Mouse (Mus musculus) spleen, adult 18-20 months (tissue): ENCODE results near the gene Kif23.

Experiments used
- DNase-seq, 2 experiments: peaks; one replicate each; pipeline ENCODE4 v3.0.0; 2022; ENCODE audit warnings: mixed read lengths in 2 of 2

Kif23 gene

DNA sequence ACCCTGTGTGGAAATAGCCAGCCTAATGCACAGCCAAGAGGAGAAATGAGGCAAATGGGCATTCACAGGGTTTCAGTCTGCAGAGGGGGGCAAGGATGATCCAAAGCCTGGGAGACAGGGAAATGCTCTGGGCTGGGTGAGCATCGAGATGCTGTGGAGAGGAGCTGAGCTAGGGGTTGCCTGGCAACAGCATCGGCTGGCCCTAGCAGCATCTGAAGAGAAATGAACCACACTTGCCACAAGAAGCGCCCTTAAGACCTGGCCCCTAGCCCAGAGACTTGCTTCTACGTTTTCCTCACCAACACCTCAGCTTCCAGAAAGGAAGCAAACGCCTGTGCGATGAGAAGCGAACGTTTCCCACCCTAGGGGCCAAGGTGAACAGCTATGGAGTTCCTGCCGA is 44.1 kb downstream of the Kif23 start:
- no peak for DNase-seq

DNA sequence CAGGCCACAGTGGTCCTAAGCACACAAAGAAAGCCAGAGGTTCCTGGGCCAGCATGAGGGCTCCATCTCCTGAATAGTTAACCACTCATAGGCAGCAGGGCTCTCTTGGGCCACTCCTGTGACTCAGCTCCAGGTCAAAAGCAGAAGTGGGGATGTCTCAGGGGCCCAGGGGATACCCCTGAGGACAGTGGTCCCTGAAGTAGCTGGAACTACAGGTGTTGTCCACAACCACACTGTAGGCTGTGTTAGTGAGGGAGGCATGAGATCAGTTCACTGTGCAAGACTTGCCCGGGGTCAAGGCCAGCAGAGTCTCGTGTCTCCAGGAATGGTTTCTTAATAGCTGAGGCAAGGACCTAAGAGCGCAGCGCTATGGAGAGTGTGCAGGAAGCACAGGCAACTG is 45.0 kb downstream of the Kif23 start:
- DNase-seq: no peak

DNA sequence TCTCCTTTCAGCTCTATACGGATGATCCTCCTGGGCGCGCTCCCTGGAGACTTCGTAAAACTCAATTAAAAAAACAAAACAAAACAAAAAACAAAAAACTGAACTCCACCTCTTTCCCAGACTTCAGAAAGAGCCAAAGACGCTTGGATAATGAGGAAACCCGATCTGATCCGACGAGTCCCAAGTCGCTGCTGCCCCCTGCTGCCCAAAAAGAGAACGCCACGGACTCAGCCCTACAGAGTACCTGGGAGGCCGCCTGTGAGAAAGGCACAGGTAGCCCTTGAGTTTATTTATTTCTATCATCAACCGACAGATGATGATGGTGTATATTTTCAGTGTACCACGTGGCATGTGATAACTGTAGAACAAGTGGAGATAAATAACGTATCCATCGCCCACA is 46.8 kb downstream of the Kif23 start:
- peak; percentile 53 to 81 for DNase-seq

DNA sequence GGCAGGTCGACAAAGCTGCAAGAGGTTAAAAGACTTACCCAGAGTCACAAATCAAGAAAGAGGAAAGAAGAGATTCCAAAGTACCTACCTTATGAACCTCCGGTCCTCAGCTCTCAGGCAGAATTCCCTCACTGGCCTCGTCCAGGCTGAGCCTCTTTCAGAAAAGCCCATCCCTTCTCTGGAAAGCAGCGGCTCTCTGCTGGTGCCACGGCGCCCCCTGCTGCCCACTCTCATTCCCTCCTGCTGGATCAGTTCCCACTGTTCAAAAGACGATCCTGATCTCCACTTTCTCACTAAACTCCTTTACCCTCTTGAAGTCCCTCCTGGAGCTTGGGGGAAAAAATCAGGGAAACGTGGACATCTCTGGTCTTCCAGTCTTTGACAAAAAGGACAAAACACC is 48.2 kb downstream of the Kif23 start:
- peak; percentile 31 to 78 for DNase-seq

DNA sequence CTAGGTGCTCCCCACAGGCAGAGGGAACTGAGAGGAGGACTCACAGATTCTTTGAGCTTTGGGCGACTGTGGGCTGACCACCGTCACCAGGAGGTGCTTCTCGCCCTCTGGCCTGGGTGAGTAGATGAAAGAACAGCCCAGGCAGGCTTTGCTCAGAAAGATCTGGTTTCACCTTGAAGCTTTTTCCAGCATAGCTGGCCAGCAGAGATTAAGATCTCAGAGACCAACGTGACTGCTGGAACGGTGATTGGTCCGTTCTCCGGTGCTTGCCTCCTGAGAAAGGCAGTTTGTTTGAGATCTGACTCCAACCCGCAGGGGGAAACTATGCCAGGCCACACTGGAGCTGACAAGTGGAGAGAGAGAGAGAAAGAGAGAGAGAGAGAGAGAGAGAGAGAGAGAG is 51.6 kb downstream of the Kif23 start:
- no peak for DNase-seq

DNA sequence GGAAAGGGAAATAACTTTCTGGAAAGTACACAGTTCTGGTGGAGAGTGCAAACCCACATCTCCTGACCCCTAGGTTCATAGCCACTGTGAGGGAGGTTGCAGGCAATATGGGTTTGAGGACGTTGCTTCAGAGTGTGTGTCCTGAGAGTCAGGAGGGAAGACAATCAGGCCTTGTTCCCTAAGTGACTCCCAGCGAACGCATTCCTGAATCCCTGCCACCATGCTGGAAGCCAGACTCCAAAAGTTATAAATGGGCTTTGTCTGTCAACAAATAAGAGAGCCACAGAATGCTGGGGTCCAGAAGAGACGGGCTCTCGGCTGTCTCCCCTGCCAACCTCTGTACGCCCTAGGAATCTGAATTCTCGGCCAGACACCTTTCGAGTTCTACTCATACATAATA is 56.7 kb downstream of the Kif23 start:
- DNase-seq: no peak

DNA sequence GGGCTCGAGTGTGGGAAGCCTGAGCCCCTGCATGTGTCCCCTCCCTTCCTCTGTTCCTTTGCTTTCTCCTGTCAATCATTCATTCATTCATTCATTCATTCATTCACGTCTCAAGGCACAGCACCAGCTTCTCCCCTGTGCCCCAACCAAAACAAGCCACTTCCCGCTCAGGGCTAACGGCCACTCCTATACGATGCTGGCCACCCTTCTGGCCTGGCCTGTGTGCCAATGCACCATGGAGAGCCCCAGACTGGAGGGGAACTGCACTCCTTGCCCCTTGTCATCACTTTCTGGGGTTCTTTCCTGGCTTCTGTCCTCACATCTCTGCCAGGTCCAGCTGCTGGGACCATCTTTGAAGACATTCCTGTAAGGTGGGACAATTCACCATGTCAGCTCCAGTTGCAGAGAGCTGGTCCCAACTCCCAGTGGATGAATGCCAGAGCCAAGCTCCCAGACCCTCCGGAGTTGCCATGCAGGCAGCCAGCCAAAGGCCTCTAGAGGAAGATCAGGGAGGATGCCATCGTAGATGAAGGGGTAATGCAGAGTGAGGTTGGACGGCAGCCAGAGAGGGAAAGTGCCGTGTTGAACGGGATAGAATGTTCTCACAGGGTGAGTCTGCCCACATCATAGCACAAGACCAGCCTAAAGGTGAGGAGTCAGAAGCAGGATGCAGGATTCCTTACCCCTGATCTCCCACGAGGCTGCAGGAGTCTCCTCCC is 58.8 kb downstream of the Kif23 start:
- DNase-seq: no peak

DNA sequence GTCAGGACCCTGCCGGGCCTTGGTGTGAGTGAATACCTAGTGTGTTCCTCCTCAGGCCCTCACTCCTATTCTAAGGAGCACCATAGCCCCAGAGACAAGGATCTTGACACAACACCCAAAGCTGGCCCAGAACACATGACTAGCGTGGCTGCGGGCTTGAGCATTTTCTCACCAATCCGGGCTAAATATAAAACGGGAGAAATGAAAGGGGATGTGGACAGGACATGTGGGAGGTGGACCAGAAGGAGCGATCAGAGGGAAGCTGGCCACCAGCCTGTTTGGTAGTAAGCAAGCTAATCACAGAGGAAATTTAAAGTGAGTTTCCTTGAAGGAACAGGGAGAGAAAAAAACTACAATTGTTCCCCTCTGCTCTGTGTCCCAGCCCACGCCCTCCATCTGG is 60.6 kb downstream of the Kif23 start:
- DNase-seq: no peak

DNA sequence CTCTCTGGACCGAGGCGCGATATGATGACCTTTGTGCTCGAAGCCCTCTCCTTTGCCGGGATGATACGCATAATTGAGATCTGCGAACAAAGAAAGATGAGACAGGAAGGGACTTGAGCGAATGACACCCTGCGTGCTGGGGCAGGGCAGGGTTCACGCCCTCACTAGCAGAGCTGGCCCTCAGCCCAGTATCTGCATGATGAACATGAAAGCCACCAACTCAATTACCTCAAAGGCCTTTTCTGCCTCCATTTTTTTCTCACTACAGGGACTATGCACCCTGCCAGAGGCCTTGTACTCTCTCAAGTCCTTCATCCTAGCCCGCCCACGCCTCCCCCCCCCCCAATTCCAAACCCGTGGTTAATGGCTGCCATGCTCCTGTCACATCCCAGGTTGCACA is 61.6 kb downstream of the Kif23 start:
- DNase-seq: no peak

DNA sequence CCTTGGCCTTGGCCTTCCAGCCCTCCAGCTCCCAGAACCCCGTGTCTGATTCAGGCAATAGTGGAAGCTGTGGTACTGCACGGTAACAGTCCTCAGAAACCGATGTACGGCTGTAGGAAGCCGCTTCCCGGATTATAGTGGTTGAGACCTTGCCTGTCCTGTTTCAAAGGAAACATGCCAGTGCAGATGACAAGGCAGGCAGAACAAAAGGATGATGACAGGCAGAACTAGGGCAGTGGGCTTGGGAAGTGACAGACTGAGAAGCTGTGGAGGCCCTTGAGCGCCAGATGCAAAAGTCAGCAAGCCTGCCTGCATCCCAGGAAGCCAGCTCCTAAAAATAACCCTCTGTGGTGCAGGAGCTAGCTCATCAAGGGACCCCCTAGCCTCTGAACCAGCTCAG is 62.2 kb downstream of the Kif23 start:
- no peak for DNase-seq

DNA sequence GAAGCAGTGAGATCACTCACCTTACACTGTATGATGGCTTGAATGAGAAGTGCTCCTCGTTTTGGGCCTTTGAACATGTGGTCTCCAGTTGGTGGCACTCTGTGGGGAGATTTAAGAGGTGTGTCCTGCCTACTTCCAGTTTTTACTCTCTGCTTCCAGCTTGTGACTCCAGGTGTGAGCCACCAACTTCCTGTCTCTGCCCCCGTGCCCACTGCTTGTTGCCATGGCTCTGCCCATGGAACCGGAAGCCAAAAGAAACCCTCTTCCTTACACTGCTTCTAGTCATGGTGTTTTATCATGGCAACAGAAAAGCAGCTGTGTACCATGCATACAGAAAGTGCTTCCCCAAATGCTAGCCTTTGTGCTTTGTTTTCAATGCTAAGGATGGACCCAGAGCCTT is 64.4 kb downstream of the Kif23 start:
- DNase-seq: no peak

DNA sequence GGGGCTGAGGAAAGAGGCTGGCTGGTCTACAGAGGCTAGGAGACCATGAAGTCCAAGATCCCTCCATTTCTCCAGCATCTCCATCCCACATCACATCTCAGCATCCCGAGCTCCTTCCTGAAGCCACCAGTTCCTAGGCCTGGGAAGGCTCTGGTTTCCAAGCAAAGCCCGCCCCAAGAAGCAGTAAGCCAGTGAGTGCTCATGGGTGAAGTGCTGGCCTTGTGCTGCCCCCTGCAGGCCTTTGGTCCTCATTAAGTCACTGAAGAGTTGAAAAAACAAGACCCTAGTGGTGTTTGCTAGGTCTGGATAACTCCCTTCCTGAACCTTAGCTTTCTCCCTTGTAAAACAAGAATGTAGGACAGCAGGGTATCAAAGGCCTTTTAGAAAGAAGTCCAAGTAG is 67.7 kb downstream of the Kif23 start:
- peak; percentile 24 to 57 for DNase-seq

DNA sequence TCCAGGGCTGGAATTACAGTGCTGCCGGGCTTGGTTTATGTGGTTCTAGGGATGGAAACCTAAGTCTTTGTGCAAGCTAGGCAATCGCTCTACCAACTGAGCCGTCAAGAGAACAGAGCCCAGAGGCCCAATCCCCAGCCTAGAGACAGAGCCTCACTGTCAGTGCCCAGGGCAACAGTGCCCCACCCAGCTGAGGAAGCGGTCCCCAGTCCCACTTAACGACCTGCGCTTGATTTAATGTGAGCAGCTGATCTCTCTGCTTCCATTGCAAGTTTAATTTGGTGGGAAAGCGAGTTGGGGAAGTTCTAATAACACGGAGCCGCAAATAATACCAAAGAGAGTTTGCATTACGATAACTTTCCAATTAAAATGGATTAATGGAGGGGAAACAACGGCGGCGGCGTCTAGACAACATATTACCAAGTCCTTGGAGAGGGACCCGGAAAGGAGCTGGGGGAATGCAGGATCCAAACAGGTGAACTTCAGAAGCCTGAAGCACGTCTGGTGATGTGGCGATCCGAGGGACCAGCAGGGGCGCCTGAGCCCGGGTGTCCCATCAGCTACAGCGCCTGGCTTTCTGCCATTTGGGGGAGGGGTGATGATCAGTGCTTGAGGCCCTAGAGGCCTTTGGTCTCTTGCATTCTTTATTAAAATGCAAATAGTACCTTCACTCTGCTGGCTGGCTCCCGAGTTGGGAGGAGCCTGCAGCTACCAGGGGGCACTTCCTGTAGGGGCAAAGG is 69.0 kb downstream of the Kif23 start:
- no peak for DNase-seq

DNA sequence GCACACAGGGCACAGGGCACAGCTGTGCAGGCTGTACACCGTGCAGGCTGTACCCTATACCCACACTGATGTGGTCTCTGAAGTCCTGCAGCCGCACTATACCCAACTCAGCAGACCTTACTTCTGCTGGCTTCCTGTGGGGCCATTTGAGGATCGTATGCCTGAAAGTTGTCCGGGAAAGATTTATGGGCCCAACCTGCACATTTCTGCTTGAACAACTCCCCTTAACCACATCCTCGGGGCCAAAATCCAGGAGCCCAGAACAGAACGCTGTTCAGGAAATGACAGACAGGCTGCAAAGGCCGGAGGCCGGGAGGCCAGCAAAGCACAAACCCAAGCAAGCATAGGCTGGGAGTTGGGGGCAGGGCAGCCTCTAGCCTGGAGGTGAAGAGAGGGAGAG is 73.2 kb downstream of the Kif23 start:
- DNase-seq: no peak

DNA sequence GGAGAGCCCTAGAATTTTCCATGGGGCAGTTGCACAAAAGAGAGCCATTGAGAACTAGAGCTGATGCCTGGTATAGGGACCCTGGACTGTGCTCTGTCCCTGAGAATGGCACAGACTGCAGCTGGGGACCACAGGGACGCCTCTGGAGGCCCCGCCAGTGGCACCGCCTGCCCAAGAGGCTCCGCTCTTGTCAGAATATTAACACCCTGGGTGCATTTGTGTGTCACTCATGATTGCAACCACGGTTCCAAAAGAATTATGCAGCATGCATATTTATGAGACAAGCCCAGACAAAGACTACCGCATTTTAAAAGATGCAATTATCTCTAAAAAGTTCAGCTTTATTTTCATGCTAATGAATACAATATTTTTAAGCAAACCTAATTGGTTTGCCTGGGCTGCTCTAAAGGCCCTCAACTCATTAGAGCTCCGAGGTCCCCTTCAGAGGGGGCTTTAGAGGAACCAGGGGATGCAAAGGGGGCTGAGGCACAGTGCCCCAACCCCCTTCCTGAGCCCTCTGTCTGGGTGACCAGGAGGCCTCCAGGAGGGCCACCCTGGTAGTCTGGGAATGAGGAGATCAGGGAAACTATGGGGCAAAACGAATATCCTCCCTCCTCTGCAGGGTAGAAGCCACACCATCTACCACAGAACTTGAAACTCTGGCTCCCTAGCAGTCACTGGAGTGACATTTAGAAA is 74.2 kb downstream of the Kif23 start:
- no peak for DNase-seq

DNA sequence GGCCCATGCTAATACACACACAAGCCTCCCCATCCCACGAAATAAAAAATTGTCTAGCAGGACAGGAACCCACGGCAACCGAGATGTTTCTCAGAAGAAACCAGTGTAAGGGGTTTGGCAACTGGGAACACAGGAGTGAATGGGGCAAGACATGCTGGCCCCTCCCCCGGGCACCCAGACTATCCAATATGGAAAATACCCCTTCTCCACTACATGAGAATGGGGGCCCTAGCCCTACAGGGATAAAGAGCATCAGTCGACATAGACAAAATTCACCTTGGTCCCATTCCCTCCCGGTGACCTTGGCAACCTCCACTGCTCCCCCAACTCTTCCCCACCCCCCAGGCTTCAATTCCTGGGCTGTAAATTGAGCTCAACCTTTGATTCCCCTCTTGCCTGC is 74.7 kb downstream of the Kif23 start:
- no peak for DNase-seq

DNA sequence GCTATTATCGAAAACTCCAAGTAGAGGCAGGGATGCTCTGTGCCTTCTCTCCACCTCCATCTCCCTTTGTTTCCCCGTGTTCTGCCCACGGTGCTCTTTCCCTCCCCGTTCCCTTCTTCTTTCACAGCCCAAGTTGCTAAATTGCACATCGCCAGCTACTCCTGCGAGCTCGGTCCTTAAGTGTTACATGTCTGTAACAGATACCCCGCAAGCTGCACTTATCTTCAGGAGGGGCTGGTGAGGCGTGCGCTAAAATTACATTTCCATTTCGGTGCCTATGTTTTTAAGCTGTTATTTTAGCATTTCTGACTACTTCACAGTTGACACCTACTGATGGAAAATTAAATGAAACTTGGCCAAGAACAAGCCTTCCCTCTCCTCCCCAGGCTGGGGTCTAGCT is 78.9 kb downstream of the Kif23 start:
- no peak for DNase-seq
